Mouse (Mus musculus) CD4-positive, CD25-positive, alpha-beta regulatory T cell, adult 2 months (primary cell): ENCODE measurements around the gene Cd68.
A peak's percentile ranks its signal among the peaks of the same experiment; 100 is the strongest.

Experiments
- DNase-seq: peaks from one replicate; pipeline ENCODE4 v3.0.0-alpha.2; 2012; ENCODE audit warnings: low read depth, low spot score

The Cd68 gene

GRCm38 (mm10) chr11:69670786-69671725, 5.1 kb upstream of the Cd68 start:
- DNase-seq: peak; percentile 98

- no peak for DNase-seq
Observed at GRCm38 (mm10) chr11:69666665-69667005, 682 bp upstream of the Cd68 start.

GRCm38 (mm10) chr11:69665457-69665960, 444 bp downstream of the Cd68 start:
- no peak for DNase-seq

- no peak for DNase-seq
Observed at GRCm38 (mm10) chr11:69664841-69665240, 1.1 kb downstream of the Cd68 start.

- no peak for DNase-seq
Observed at GRCm38 (mm10) chr11:69663795-69664194, 2.2 kb downstream of the Cd68 start.

- DNase-seq: no peak
Observed at GRCm38 (mm10) chr11:69662967-69663671, 2.8 kb downstream of the Cd68 start.

- DNase-seq: peak; percentile 97
Observed at GRCm38 (mm10) chr11:69662213-69662966, 3.6 kb downstream of the Cd68 start, which contains the start of gene Mpdu1. Gene Mpdu1, minus strand, starts transcription at chr11:69662642.

GRCm38 (mm10) chr11:69661221-69661881, 4.6 kb downstream of the Cd68 start:
- DNase-seq: no peak

GRCm38 (mm10) chr11:69657462-69657881, 8.5 kb downstream of the Cd68 start:
- no peak for DNase-seq

GRCm38 (mm10) chr11:69656617-69657461, 9.1 kb downstream of the Cd68 start:
- DNase-seq: peak; percentile 79

- no peak for DNase-seq
Observed at GRCm38 (mm10) chr11:69656065-69656455, 9.9 kb downstream of the Cd68 start.

- DNase-seq: peak; percentile 66
Observed at GRCm38 (mm10) chr11:69655264-69656064, 10.5 kb downstream of the Cd68 start, which contains the start of gene Sox15. Gene Sox15, plus strand, starts transcription at chr11:69655314.

GRCm38 (mm10) chr11:69654760-69655159, 11.2 kb downstream of the Cd68 start:
- DNase-seq: no peak

GRCm38 (mm10) chr11:69653399-69653798, 12.6 kb downstream of the Cd68 start:
- DNase-seq: no peak

- DNase-seq: no peak
Observed at GRCm38 (mm10) chr11:69645860-69646259, 20.1 kb downstream of the Cd68 start.

GRCm38 (mm10) chr11:69635471-69635870, 30.5 kb downstream of the Cd68 start:
- no peak for DNase-seq

- DNase-seq: no peak
Observed at GRCm38 (mm10) chr11:69633128-69633866, 32.7 kb downstream of the Cd68 start.

GRCm38 (mm10) chr11:69632284-69633089, 33.5 kb downstream of the Cd68 start, which contains the start of gene Fxr2:
Gene Fxr2, plus strand, starts transcription at chr11:69632990.
- peak; percentile 99 for DNase-seq
